Mouse (Mus musculus): ENCODE results near the gene Lrrc8a. TPM values are rescaled to one million over a fixed set of nuclear protein-coding genes. Genes with fewer than 3 reads are reported as not detected.

Lrrc8a gene
- polyA plus RNA-seq, 1 experiment from 2014 or later: 57.8 TPM

GRCm38 (mm10) chr2:30256616-30257350, 19.3 kb downstream of the Lrrc8a start:
- ATAC-seq: no peak
- Histone ChIP-seq H3K27ac (ENCODE audit: low read length) (no peak overlapping the region), H3K27me3 (ENCODE audit: control insufficient read depth, insufficient read depth, low read depth, low read length) (no peaks in the 10 kb centered on the region), H3K4me2 (ENCODE audit: low read length) (no peak overlapping the region), H3K9me3 (replicated peaks; ENCODE audit: control insufficient read depth, low read length, poor library complexity, severe bottlenecking) (no peaks in the 10 kb centered on the region), H3K4me1 (ENCODE audit: control insufficient read depth, insufficient read depth, low read length) (no peaks in the 10 kb centered on the region), H3K36me3 (ENCODE audit: control insufficient read depth, insufficient read depth, low read length) (peaks cover 35% of the 10 kb centered on the region), H3K4me3 (ENCODE audit: low read depth, low read length) (no peak overlapping the region), H3K9ac (ENCODE audit: low read depth, low read length) (no peak overlapping the region)
- 97% methylated on average over 30 of the region's 30 CpGs for WGBS

GRCm38 (mm10) chr2:30257699-30258460, 20.4 kb downstream of the Lrrc8a start:
- no peak for ATAC-seq
- H3K9me3 ChIP-seq (replicated peaks; ENCODE audit: control insufficient read depth, low read length, poor library complexity, severe bottlenecking): no peaks in the 10 kb centered on the region
- H3K27me3 ChIP-seq (ENCODE audit: control insufficient read depth, insufficient read depth, low read depth, low read length): no peaks in the 10 kb centered on the region
- no peak overlapping the region for H3K27ac ChIP-seq (ENCODE audit: low read length)
- no peak overlapping the region for H3K4me3 ChIP-seq (ENCODE audit: low read depth, low read length)
- H3K4me2 ChIP-seq (ENCODE audit: low read length): no peak overlapping the region
- peaks cover 40% of the 10 kb centered on the region for H3K36me3 ChIP-seq (ENCODE audit: control insufficient read depth, insufficient read depth, low read length)
- H3K4me1 ChIP-seq (ENCODE audit: control insufficient read depth, insufficient read depth, low read length): no peaks in the 10 kb centered on the region
- no peak overlapping the region for H3K9ac ChIP-seq (ENCODE audit: low read depth, low read length)
- WGBS: 90% methylated on average over 7 of the region's 7 CpGs

GRCm38 (mm10) chr2:30258600-30258999, 21.1 kb downstream of the Lrrc8a start:
- Histone ChIP-seq H3K27me3 (ENCODE audit: control insufficient read depth, insufficient read depth, low read depth, low read length) (no peaks in the 10 kb centered on the region), H3K36me3 (ENCODE audit: control insufficient read depth, insufficient read depth, low read length) (peaks cover 41% of the 10 kb centered on the region), H3K4me2 (ENCODE audit: low read length) (no peak overlapping the region), H3K9me3 (replicated peaks; ENCODE audit: control insufficient read depth, low read length, poor library complexity, severe bottlenecking) (no peaks in the 10 kb centered on the region), H3K27ac (ENCODE audit: low read length) (no peak overlapping the region), H3K4me3 (ENCODE audit: low read depth, low read length) (no peak overlapping the region), H3K4me1 (ENCODE audit: control insufficient read depth, insufficient read depth, low read length) (no peaks in the 10 kb centered on the region), H3K9ac (ENCODE audit: low read depth, low read length) (no peak overlapping the region)
- no peak for ATAC-seq
- 90% methylated on average over 4 of the region's 4 CpGs for WGBS

GRCm38 (mm10) chr2:30259131-30260064, 21.9 kb downstream of the Lrrc8a start:
- 89% methylated on average over 15 of the region's 15 CpGs for WGBS

DNA sequence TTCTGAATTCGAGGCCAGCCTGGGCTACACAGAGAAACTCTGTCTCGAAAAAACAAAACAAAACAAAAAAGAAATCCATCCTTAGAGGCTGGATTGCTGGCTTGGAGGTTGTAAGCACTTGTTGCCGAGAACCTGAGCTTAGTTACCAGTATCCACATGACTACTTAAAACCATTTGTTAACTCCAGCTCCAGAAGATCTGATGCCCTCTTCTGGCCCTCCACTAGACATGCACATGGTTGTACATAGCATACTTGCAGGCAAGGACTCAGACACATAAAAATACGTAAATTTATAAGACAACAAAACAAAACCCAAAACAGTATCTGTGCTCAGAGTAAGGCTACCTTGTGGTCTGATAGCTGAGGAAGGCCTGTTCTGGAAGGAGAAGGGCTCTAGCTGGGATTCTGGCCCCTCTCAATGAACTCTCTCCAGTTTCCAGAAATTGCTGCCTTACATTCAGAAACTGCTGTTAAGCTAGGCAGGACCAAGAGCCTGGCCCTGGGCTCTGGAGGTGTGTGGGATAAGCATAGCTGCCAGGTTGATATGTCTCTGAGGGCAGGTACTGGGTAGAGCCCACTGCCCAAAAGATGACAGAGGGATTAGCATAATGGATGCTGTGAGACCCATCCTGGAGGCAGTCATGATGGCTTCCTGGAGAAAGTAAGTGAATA, 23.7 kb downstream of the Lrrc8a start:
- H3K27ac ChIP-seq (ENCODE audit: low read length): no peak overlapping the region

More at GRCm38 (mm10) chr2:30259131-30260064, 21.9 kb downstream of the Lrrc8a start:
- H3K9me3 ChIP-seq (replicated peaks; ENCODE audit: control insufficient read depth, low read length, poor library complexity, severe bottlenecking): no peaks in the 10 kb centered on the region
- H3K4me3 ChIP-seq (ENCODE audit: low read depth, low read length): no peak overlapping the region
- H3K4me2 ChIP-seq (ENCODE audit: low read length): no peak overlapping the region
- no peak overlapping the region for H3K27ac ChIP-seq (ENCODE audit: low read length)
- ATAC-seq: no peak
- no peaks in the 10 kb centered on the region for H3K4me1 ChIP-seq (ENCODE audit: control insufficient read depth, insufficient read depth, low read length)
- H3K9ac ChIP-seq (ENCODE audit: low read depth, low read length): no peak overlapping the region
- peaks cover 41% of the 10 kb centered on the region for H3K36me3 ChIP-seq (ENCODE audit: control insufficient read depth, insufficient read depth, low read length)
- no peaks in the 10 kb centered on the region for H3K27me3 ChIP-seq (ENCODE audit: control insufficient read depth, insufficient read depth, low read depth, low read length)

GRCm38 (mm10) chr2:30261921-30262839, 24.7 kb downstream of the Lrrc8a start:
- Histone ChIP-seq H3K4me2 (ENCODE audit: low read length) (no peak overlapping the region), H3K27me3 (ENCODE audit: control insufficient read depth, insufficient read depth, low read depth, low read length) (no peaks in the 10 kb centered on the region), H3K4me3 (ENCODE audit: low read depth, low read length) (no peak overlapping the region), H3K27ac (ENCODE audit: low read length) (no peak overlapping the region), H3K9ac (ENCODE audit: low read depth, low read length) (no peak overlapping the region), H3K36me3 (ENCODE audit: control insufficient read depth, insufficient read depth, low read length) (peaks cover 21% of the 10 kb centered on the region), H3K9me3 (replicated peaks; ENCODE audit: control insufficient read depth, low read length, poor library complexity, severe bottlenecking) (no peaks in the 10 kb centered on the region), H3K4me1 (ENCODE audit: control insufficient read depth, insufficient read depth, low read length) (0 out of 2 replicates have a peak, but pooled peaks cover 2% of the 10 kb centered on the region)
- 85% methylated on average over 18 of the region's 18 CpGs for WGBS
- ATAC-seq: no peak

More for the DNA sequence above, 23.7 kb downstream of the Lrrc8a start:
- H3K27me3 ChIP-seq (ENCODE audit: control insufficient read depth, insufficient read depth, low read depth, low read length): no peaks in the 10 kb centered on the region
- no peak overlapping the region for H3K9ac ChIP-seq (ENCODE audit: low read depth, low read length)
- WGBS: 91% methylated on average over 4 of the region's 4 CpGs
- H3K36me3 ChIP-seq (ENCODE audit: control insufficient read depth, insufficient read depth, low read length): peaks cover 30% of the 10 kb centered on the region
- H3K4me2 ChIP-seq (ENCODE audit: low read length): no peak overlapping the region
- 0 out of 2 replicates have a peak, but pooled peaks cover 2% of the 10 kb centered on the region for H3K4me1 ChIP-seq (ENCODE audit: control insufficient read depth, insufficient read depth, low read length)
- no peaks in the 10 kb centered on the region for H3K9me3 ChIP-seq (replicated peaks; ENCODE audit: control insufficient read depth, low read length, poor library complexity, severe bottlenecking)
- no peak overlapping the region for H3K4me3 ChIP-seq (ENCODE audit: low read depth, low read length)
- ATAC-seq: no peak

GRCm38 (mm10) chr2:30262840-30263441, 25.4 kb downstream of the Lrrc8a start:
- ATAC-seq: peak; percentile 66
- Histone ChIP-seq H3K4me3 (ENCODE audit: low read depth, low read length) (no peak overlapping the region), H3K27ac (ENCODE audit: low read length) (peak overlapping the region; percentile 28; the same call in 1 of the 2 replicates), H3K36me3 (ENCODE audit: control insufficient read depth, insufficient read depth, low read length) (peaks cover 14% of the 10 kb centered on the region), H3K27me3 (ENCODE audit: control insufficient read depth, insufficient read depth, low read depth, low read length) (no peaks in the 10 kb centered on the region), H3K4me1 (ENCODE audit: control insufficient read depth, insufficient read depth, low read length) (0 out of 2 replicates have a peak, but pooled peaks cover 2% of the 10 kb centered on the region), H3K4me2 (ENCODE audit: low read length) (no peak overlapping the region), H3K9me3 (replicated peaks; ENCODE audit: control insufficient read depth, low read length, poor library complexity, severe bottlenecking) (no peaks in the 10 kb centered on the region), H3K9ac (ENCODE audit: low read depth, low read length) (no peak overlapping the region)
- 42% methylated on average over 4 of the region's 4 CpGs for WGBS

Data from midbrain, embryonic 16.5 days (tissue).